Mouse (Mus musculus): ENCODE data around the gene Tuba3b. TPM values are rescaled to one million over a fixed set of nuclear protein-coding genes. Genes with fewer than 3 reads are reported as not detected.

Tuba3b gene
- total and polyA plus RNA-seq, 3 experiments: not detected

DNA sequence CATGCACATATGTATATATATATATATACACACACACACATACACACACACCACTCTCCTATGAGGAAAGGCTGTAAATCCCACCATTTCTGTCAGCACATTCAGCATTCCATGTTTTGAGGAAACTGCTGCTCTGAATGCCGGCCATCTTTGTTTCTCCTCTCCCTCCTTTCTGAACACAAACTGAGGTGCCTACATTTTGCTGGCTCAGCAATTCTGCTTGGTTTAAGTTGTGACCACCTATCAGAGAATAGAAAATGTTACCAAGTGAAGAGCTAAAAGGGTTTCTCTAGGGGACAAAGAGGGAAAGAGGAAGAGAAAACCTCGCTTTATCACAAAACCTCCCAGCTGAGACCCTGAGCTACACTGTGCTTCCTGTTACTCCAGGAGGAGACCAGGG, 18.9 kb downstream of the Tuba3b start:
- Histone ChIP-seq H3K27ac (ENCODE audit: insufficient read depth, low read depth) (no peak overlapping the region), H3K4me1 (ENCODE audit: control insufficient read depth in 1 of 2, insufficient read depth in 2 of 2) (peaks cover 2 to 15% of the 10 kb centered on the region in 2 experiments; a peak in 2 of 4 replicates), H3K4me2 (ENCODE audit: insufficient read depth, low read depth, poor library complexity, severe bottlenecking) (no peak overlapping the region), H3K9ac (ENCODE audit: insufficient read depth, low read depth) (no peak overlapping the region), H3K4me3 (replicated peaks in 1 of 3; ENCODE audit: low read depth in 2 of 3, low read length in 2 of 3, poor library complexity in 1 of 3) (no peak overlapping the region), H3K27me3 (replicated peaks) (no peaks in the 10 kb centered on the region), H3K9me3 (replicated peaks; ENCODE audit: low read length) (peaks cover 2% of the 10 kb centered on the region), H3K36me3 (replicated peaks in 1 of 2; ENCODE audit: control insufficient read depth in 1 of 2, insufficient read depth in 1 of 2, low read length in 1 of 2) (no peaks in the 10 kb centered on the region), H3K79me2 (replicated peaks; ENCODE audit: control insufficient read depth, extremely low read depth, insufficient read depth, poor library complexity, severe bottlenecking) (no peaks in the 10 kb centered on the region)
- dilution Hi-C loops (cut with MboI; ENCODE audit: extremely low pct_ligation_motif_present, extremely low pct_unique_long_range_greater_than_20kb, low sequenced_read_pairs): no loop called here
- TF ChIP-seq MAFK (IDR thresholded peaks at IDR 0.05; ENCODE audit: insufficient replicate concordance, low read length) (peak; percentile 95), JUND (conservative IDR thresholded peaks at IDR 0.05; ENCODE audit: low read depth, low read length) (no peak), ZMIZ1 (IDR thresholded peaks at IDR 0.05; ENCODE audit: low read depth, low read length) (no peak)
- no peak for DNase-seq (ENCODE audit: extremely low read depth)
- in situ Hi-C loops (cut with MboI; ENCODE audit: low pct_ligation_motif_present, low pct_unique_long_range_greater_than_20kb, low sequenced_read_pairs): no loop called here

DNA sequence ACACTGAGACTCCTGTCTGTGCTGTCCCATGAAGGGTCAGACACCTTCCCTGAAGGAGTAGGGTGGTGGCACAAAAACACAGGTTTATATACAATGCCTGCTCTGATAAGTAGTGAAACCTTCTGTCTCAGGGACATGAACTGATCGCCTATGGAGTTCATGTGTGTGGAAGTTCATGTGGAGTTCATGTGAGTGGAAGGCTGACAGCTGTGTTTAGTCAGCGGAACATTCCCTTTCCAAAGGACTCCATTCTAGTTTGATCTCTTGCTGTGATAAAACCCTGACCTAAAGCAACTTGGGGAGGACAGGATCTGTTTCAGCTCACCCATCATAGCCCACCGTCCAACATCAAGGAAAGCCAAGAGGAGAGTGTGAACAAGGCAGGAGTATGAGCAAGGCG, 21.1 kb downstream of the Tuba3b start:
- no peaks in the 10 kb centered on the region for H3K27me3 ChIP-seq (replicated peaks)
- in situ Hi-C loops (cut with MboI; ENCODE audit: low pct_ligation_motif_present, low pct_unique_long_range_greater_than_20kb, low sequenced_read_pairs): no loop called here
- no peak overlapping the region for H3K27ac ChIP-seq (ENCODE audit: insufficient read depth, low read depth)
- DNase-seq (ENCODE audit: extremely low read depth): no peak
- no peaks in the 10 kb centered on the region for H3K79me2 ChIP-seq (replicated peaks; ENCODE audit: control insufficient read depth, extremely low read depth, insufficient read depth, poor library complexity, severe bottlenecking)
- H3K9me3 ChIP-seq (replicated peaks; ENCODE audit: low read length): peaks cover 8% of the 10 kb centered on the region
- H3K4me3 ChIP-seq (replicated peaks in 1 of 3; ENCODE audit: low read depth in 2 of 3, low read length in 2 of 3, poor library complexity in 1 of 3): no peak overlapping the region
- no peak overlapping the region for H3K4me2 ChIP-seq (ENCODE audit: insufficient read depth, low read depth, poor library complexity, severe bottlenecking)
- no peak overlapping the region for H3K9ac ChIP-seq (ENCODE audit: insufficient read depth, low read depth)
- no peaks in the 10 kb centered on the region for H3K36me3 ChIP-seq (replicated peaks in 1 of 2; ENCODE audit: control insufficient read depth in 1 of 2, insufficient read depth in 1 of 2, low read length in 1 of 2)
- TF ChIP-seq EP300 (IDR thresholded peaks at IDR 0.05; ENCODE audit: low read length) (no peak), MXI1 (IDR thresholded peaks at IDR 0.05; ENCODE audit: low read depth, low read length) (no peak), E2F4 (IDR thresholded peaks at IDR 0.05; ENCODE audit: insufficient replicate concordance, low read depth, low read length) (no peak), IRF4 (IDR thresholded peaks at IDR 0.05; ENCODE audit: low read depth, low read length) (no peak), JUN (IDR thresholded peaks at IDR 0.05; ENCODE audit: insufficient read depth, low read depth, low read length) (no peak), CHD2 (IDR thresholded peaks at IDR 0.05; ENCODE audit: low read length) (no peak), TBP (conservative IDR thresholded peaks at IDR 0.05; ENCODE audit: low read depth, low read length) (no peak), JUND (conservative IDR thresholded peaks at IDR 0.05; ENCODE audit: low read depth, low read length) (no peak), ZKSCAN1 (IDR thresholded peaks at IDR 0.05; ENCODE audit: borderline replicate concordance, low read depth, low read length) (no peak)
- dilution Hi-C loops (cut with MboI; ENCODE audit: extremely low pct_ligation_motif_present, extremely low pct_unique_long_range_greater_than_20kb, low sequenced_read_pairs): no loop called here
- H3K4me1 ChIP-seq (ENCODE audit: control insufficient read depth in 1 of 2, insufficient read depth in 2 of 2): peaks cover 2 to 15% of the 10 kb centered on the region in 2 experiments; a peak in 2 of 4 replicates

DNA sequence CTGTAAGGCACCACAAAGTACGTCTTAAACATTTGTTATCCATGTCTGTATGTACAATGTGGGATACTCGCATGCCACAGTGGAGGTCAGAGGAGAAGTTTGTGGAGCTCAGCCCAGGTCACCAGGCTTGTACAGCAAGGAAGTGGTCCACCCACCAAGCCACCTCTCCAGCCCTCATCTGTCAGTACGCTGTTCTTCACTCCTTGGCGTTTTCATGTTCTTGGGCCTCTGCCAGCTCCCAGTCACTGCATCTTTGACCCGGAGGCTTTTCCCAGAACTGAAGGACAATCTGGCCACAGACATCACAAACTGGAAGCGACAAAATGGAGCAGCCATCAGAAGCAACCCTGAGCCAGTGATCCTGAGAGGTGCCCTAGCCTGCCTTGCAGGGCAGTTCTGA, 22.7 kb downstream of the Tuba3b start:
- no peak for DNase-seq (ENCODE audit: extremely low read depth)
- Histone ChIP-seq H3K79me2 (replicated peaks; ENCODE audit: control insufficient read depth, extremely low read depth, insufficient read depth, poor library complexity, severe bottlenecking) (no peaks in the 10 kb centered on the region), H3K27ac (ENCODE audit: insufficient read depth, low read depth) (no peak overlapping the region), H3K36me3 (replicated peaks in 1 of 2; ENCODE audit: control insufficient read depth in 1 of 2, insufficient read depth in 1 of 2, low read length in 1 of 2) (no peaks in the 10 kb centered on the region), H3K27me3 (replicated peaks) (no peaks in the 10 kb centered on the region), H3K4me1 (ENCODE audit: control insufficient read depth in 1 of 2, insufficient read depth in 2 of 2) (peaks cover 2 to 15% of the 10 kb centered on the region in 2 experiments; a peak in 2 of 4 replicates), H3K9ac (ENCODE audit: insufficient read depth, low read depth) (no peak overlapping the region), H3K4me2 (ENCODE audit: insufficient read depth, low read depth, poor library complexity, severe bottlenecking) (no peak overlapping the region), H3K4me3 (replicated peaks in 1 of 3; ENCODE audit: low read depth in 2 of 3, low read length in 2 of 3, poor library complexity in 1 of 3) (no peak overlapping the region), H3K9me3 (replicated peaks; ENCODE audit: low read length) (peaks cover 5% of the 10 kb centered on the region)
- dilution Hi-C loops (cut with MboI; ENCODE audit: extremely low pct_ligation_motif_present, extremely low pct_unique_long_range_greater_than_20kb, low sequenced_read_pairs): no loop called here
- TF ChIP-seq CTCF (conservative IDR thresholded peaks at IDR 0.05 in 1 of 2, IDR thresholded peaks at IDR 0.05 in 1 of 2; ENCODE audit: low read depth in 2 of 2, low read length in 2 of 2): no peak
- no peak for TF ChIP-seq MAZ (IDR thresholded peaks at IDR 0.05; ENCODE audit: low read depth, low read length)
- TF ChIP-seq RAD21 (IDR thresholded peaks at IDR 0.05; ENCODE audit: low read depth, low read length): no peak
- no peak for TF ChIP-seq JUND (conservative IDR thresholded peaks at IDR 0.05; ENCODE audit: low read depth, low read length)
- no peak for TF ChIP-seq SIN3A (IDR thresholded peaks at IDR 0.05; ENCODE audit: low read length)
- TF ChIP-seq GABPA (IDR thresholded peaks at IDR 0.05; ENCODE audit: insufficient replicate concordance, low read depth, low read length): no peak
- no peak for TF ChIP-seq KAT2A (IDR thresholded peaks at IDR 0.05; ENCODE audit: insufficient replicate concordance, low read length)
- no peak for TF ChIP-seq TCF12 (IDR thresholded peaks at IDR 0.05; ENCODE audit: low read depth, low read length)
- no peak for TF ChIP-seq NELFE (IDR thresholded peaks at IDR 0.05; ENCODE audit: low read depth, low read length)
- no peak for TF ChIP-seq E2F4 (IDR thresholded peaks at IDR 0.05; ENCODE audit: insufficient replicate concordance, low read depth, low read length)
- no peak for TF ChIP-seq HCFC1 (IDR thresholded peaks at IDR 0.05; ENCODE audit: low read depth, low read length)
- no peak for TF ChIP-seq UBTF (IDR thresholded peaks at IDR 0.05; ENCODE audit: low read depth, low read length)
- TF ChIP-seq ZKSCAN1 (IDR thresholded peaks at IDR 0.05; ENCODE audit: borderline replicate concordance, low read depth, low read length): no peak
- no peak for TF ChIP-seq JUN (IDR thresholded peaks at IDR 0.05; ENCODE audit: insufficient read depth, low read depth, low read length)
- TF ChIP-seq POLR2AphosphoS2 (IDR thresholded peaks at IDR 0.05; ENCODE audit: low read depth, low read length): no peak
- in situ Hi-C loops (cut with MboI; ENCODE audit: low pct_ligation_motif_present, low pct_unique_long_range_greater_than_20kb, low sequenced_read_pairs): no loop called here
